Mouse (Mus musculus) cerebellum, adult 2 months (tissue): Measurements from ENCODE around the gene Bbs5.

Experiments used
- CTCF ChIP-seq: fragments of 200-500 bp; IDR thresholded peaks from 2 replicates; pipeline ENCODE4 v1.5.1; 2011; ENCODE audit warnings: low read depth, mild to moderate bottlenecking, control low read depth, low read length, moderate library complexity, borderline replicate concordance; ENCODE audit not compliant: insufficient read depth
- POLR2A ChIP-seq: fragments of 200-500 bp; IDR thresholded peaks from 2 replicates; pipeline ENCODE4 v1.6.1; 2011; ENCODE audit warnings: low read length, control low read depth, borderline replicate concordance; ENCODE audit not compliant: insufficient read depth

GRCm38 (mm10) chr2:69606621-69607020 is 40.4 kb upstream of the Bbs5 start:
- TF ChIP-seq POLR2A, result no peak
- no peak for TF ChIP-seq CTCF
